Mouse (Mus musculus) myocyte (in vitro differentiated cells): ENCODE measurements around the gene H2afz. TPM values are rescaled to one million over a fixed set of nuclear protein-coding genes. Genes with fewer than 3 reads are reported as not detected.

Experiments
- H3K27me3 ChIP-seq: one replicate; pipeline ENCODE4 v1.6.1; 2011; ENCODE audit not compliant: control insufficient read depth, insufficient read depth, insufficient read length
- H3K36me3 ChIP-seq: one replicate; pipeline ENCODE4 v1.6.1; 2011; ENCODE audit not compliant: control insufficient read depth, insufficient read depth
- H3K4me2 ChIP-seq: one replicate; pipeline ENCODE4 v1.6.1; 2011; ENCODE audit warnings: low read depth, control low read depth
- H3K4me3 ChIP-seq: one replicate; pipeline ENCODE4 v1.5.1; 2011; ENCODE audit warnings: mild to moderate bottlenecking, control low read depth, moderate library complexity
- H3K79me2 ChIP-seq: one replicate; pipeline ENCODE4 v1.6.1; 2011; ENCODE audit not compliant: control insufficient read depth, insufficient read depth
- H3ac ChIP-seq: one replicate; pipeline ENCODE4 v1.6.1; 2011; ENCODE audit not compliant: control insufficient read depth, insufficient read length
- CEBPB ChIP-seq: IDR thresholded peaks from 2 replicates; pipeline ENCODE4 v1.6.1; 2011; ENCODE audit warnings: mild to moderate bottlenecking, moderate library complexity; ENCODE audit not compliant: poor library complexity, insufficient read depth, severe bottlenecking
- E2F4 ChIP-seq: IDR thresholded peaks from one replicate; pipeline ENCODE4 v1.6.1; 2011; ENCODE audit warnings: mild to moderate bottlenecking, control low read depth, moderate library complexity; ENCODE audit not compliant: insufficient read depth
- MAX ChIP-seq: IDR thresholded peaks from one replicate; pipeline ENCODE4 v1.6.1; 2011; ENCODE audit warnings: low read depth, mild to moderate bottlenecking, control low read depth
- MYOD1 ChIP-seq, 3 experiments: IDR thresholded peaks; one replicate each; pipeline ENCODE4 v1.6.1; 2011; ENCODE audit warnings: control low read depth in 2 of 3, low read depth in 2 of 3, mild to moderate bottlenecking in 2 of 3, moderate library complexity in 1 of 3; ENCODE audit not compliant: insufficient read length in 2 of 3, control insufficient read depth in 1 of 3
- MYOG ChIP-seq, 3 experiments: IDR thresholded peaks; one replicate each; pipeline ENCODE4 v1.6.1; 2011; ENCODE audit warnings: control low read depth in 2 of 3, low read depth in 2 of 3, mild to moderate bottlenecking in 2 of 3; ENCODE audit not compliant: insufficient read length in 2 of 3, control insufficient read depth in 1 of 3, insufficient read depth in 1 of 3
- POLR2A ChIP-seq: IDR thresholded peaks from one replicate; pipeline ENCODE4 v1.6.1; 2011; ENCODE audit warnings: low read depth, mild to moderate bottlenecking, control low read depth, moderate library complexity; ENCODE audit not compliant: insufficient read length
- POLR2AphosphoS2 ChIP-seq: IDR thresholded peaks from one replicate; pipeline ENCODE4 v1.6.1; 2011; ENCODE audit warnings: low read depth, control low read depth; ENCODE audit not compliant: insufficient read length
- REST ChIP-seq: IDR thresholded peaks from one replicate; pipeline ENCODE4 v1.6.1; 2011; ENCODE audit warnings: mild to moderate bottlenecking, control low read depth, moderate library complexity; ENCODE audit not compliant: insufficient read depth, insufficient read length
- SRF ChIP-seq: IDR thresholded peaks from one replicate; pipeline ENCODE4 v1.6.1; 2011; ENCODE audit warnings: low read depth; ENCODE audit not compliant: control insufficient read depth, insufficient read length
- TCF12 ChIP-seq: IDR thresholded peaks from one replicate; pipeline ENCODE4 v1.6.1; 2011; ENCODE audit warnings: mild to moderate bottlenecking, control low read depth; ENCODE audit not compliant: poor library complexity, insufficient read depth, severe bottlenecking
- TCF3 ChIP-seq: IDR thresholded peaks from one replicate; pipeline ENCODE4 v1.6.1; 2011; ENCODE audit warnings: low read depth, control low read depth; ENCODE audit not compliant: insufficient read length
- USF1 ChIP-seq: IDR thresholded peaks from one replicate; pipeline ENCODE4 v1.6.1; 2011; ENCODE audit warnings: low read depth, mild to moderate bottlenecking, control low read depth, moderate library complexity
- polyA plus RNA-seq: library from polyadenylated mRNA; unstranded; fragments of >200 nt; fragmentation: generic; extraction: Trizol; gene quantifications from one replicate; pipeline ENCODE4 v1.2.1, GENCODE M21; 2012; ENCODE audit warnings: missing spikeins

The H2afz gene
- 1,333 TPM for polyA plus RNA-seq

DNA sequence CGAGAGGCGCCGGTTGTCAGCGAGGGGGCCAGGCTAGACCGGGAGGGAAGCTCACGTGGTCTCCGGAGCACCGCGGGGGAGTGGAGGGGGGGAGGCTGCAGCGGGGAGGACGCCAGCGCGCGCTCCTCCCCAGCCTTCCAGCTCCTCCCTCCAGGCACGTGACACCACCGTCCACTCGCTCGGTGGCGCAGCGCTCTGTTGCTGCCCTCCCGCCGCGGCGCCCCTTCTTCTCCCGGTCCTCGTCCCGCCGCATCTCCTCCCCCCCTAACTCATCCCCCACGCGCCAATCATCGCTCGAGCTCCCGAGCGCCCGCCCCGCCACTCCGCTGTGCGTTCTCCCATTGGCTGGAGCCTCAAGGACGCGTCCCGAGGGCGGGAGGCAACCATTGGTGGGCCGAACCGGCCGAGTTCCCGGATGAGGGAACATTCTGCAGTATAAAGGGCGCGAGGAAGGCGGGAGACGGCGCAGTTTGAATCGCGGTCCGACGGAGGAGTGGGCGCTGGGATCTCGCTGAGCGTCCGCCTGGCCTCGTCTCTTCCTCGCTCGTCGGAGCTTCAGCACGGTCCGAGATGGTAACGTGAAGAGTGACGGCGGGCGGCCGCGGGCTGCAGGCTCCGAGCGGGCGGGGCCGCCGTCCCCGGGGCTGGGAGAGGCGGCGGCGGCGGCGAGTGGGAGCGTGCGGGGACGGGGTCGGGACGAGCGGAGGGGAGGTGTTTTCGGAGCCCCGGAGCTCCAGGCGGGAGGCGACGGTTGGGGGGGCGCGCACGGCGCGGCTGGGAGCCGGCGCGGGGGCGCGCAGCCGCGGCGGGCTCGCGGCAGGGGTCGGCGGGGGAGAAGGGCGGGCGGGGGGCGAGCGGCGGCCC, at the start of gene H2afz:
H2afz (plus strand) TSS at position 364 of the 864 bp plus-strand sequence.
- Histone ChIP-seq H3K4me2 (peak within 1 kb of the TSS; percentile 77), H3K27me3 (no peaks in the 10 kb centered on the region), H3K79me2 (peaks cover 15% of the 10 kb centered on the region), H3K4me3 (peak within 1 kb of the TSS; percentile 67), H3ac (peak within 1 kb of the TSS; percentile 84), H3K36me3 (peaks cover 10% of the 10 kb centered on the region)
- TF ChIP-seq POLR2A (peak; percentile 72), TCF3 (no peak), MYOG (IDR thresholded peaks at IDR 0.05; ENCODE audit: control insufficient read depth in 1 of 3, insufficient read depth in 1 of 3, insufficient read length in 2 of 3, low read depth in 2 of 3) (peak in 1 of 3 experiments; percentile 39), TCF12 (no peak), SRF (no peak), E2F4 (peak; percentile 91), USF1 (peak; percentile 84), MYOD1 (IDR thresholded peaks at IDR 0.05; ENCODE audit: control insufficient read depth in 1 of 3, insufficient read length in 2 of 3, low read depth in 2 of 3) (peak in 1 of 3 experiments; percentile 15), REST (no peak), POLR2AphosphoS2 (peak; percentile 83)

DNA sequence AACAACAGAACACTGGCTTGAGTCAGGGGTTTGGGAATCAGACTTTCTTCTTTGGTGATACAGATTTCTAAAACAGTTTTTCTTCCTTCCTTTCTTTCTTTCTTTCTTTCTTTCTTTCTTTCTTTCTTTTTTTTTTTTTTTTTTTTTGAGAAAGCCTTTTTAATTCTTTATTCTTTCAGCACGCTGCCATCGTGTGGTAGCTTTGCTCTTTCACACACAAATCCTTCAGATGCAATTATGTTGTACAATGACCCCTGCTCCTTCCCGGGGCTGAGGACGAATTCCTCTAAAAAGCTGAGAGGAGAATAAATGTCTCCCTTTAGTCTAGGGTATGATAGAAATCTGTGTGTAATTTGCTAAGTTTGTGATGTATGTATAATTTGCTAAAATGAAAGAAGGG, 45.6 kb upstream of the H2afz start:
- H3K27me3 ChIP-seq, result no peaks in the 10 kb centered on the region
- no peak overlapping the region for H3K4me2 ChIP-seq
- no peak overlapping the region for H3ac ChIP-seq
- TF ChIP-seq CEBPB (no peak), MAX (no peak), E2F4 (no peak)
- no peaks in the 10 kb centered on the region for H3K36me3 ChIP-seq
- H3K79me2 ChIP-seq, result no peaks in the 10 kb centered on the region
- H3K4me3 ChIP-seq, result no peak overlapping the region

DNA sequence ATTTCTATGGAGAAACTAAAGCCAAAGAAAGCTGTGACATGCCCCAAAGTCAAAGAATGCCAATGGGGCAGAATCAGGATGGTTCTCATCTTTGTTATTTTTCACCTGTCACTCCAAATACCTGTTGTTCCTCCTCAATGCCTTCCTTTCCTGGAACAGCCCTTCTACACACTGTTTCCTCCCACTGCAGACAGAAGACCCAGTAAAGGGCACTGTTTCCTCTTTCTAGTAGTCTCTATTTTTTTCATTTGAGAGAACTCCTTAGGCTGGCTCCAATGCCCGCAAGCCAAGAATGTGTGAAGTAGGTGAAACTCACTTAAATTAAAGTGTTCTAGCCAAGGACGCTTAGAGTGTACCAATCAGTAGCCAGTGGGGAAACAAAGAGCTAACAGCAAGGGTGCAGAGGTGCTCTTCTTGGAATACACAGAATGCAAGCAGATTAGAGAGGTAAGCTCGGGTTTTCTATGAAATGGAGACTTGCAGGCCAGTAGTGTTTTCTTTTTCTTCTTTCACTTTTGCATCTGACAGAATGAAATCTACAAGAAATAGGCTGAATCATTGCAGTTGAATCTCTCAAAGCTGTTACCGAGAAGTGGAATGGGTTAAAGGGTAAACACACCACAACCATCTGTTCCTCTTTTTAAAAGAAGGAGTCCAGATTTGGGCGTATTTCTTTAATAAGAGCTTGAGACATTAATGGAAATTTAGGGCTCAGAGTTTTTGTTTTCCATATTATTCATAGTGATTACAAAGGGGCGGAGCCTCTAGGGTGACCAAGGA, 43.4 kb upstream of the H2afz start:
- H3K79me2 ChIP-seq, result no peaks in the 10 kb centered on the region
- no peak for TF ChIP-seq REST
- no peak for TF ChIP-seq TCF12
- no peak for TF ChIP-seq MAX
- TF ChIP-seq CEBPB, result no peak
- no peak for TF ChIP-seq SRF
- no peak for TF ChIP-seq USF1
- TF ChIP-seq TCF3, result no peak
- no peak for TF ChIP-seq MYOD1 (IDR thresholded peaks at IDR 0.05; ENCODE audit: control insufficient read depth in 1 of 3, insufficient read length in 2 of 3, low read depth in 2 of 3)
- no peak for TF ChIP-seq POLR2AphosphoS2
- no peaks in the 10 kb centered on the region for H3K27me3 ChIP-seq
- no peak overlapping the region for H3K4me3 ChIP-seq
- H3K4me2 ChIP-seq, result no peak overlapping the region
- no peak overlapping the region for H3ac ChIP-seq
- no peaks in the 10 kb centered on the region for H3K36me3 ChIP-seq

DNA sequence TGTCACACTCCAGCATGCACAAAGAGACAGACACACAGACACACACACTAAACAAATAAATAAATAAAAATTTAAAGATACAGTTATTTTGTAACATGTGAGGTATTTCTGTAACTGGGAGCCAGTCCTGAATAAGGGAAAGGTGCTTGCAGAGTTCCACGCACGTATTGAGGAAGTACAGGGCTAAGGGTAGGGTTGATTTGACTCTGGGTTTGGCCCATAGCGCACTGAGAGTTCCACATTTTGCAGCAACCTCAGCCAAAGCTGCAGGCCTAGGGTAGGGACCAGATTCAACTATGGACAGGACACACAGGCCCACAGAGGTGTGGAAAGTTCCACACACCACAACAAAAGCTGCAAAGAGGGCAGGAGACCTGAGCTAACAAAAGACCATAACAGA, 41.0 kb upstream of the H2afz start:
- Histone ChIP-seq H3K4me2 (no peak overlapping the region), H3K36me3 (no peaks in the 10 kb centered on the region)

DNA sequence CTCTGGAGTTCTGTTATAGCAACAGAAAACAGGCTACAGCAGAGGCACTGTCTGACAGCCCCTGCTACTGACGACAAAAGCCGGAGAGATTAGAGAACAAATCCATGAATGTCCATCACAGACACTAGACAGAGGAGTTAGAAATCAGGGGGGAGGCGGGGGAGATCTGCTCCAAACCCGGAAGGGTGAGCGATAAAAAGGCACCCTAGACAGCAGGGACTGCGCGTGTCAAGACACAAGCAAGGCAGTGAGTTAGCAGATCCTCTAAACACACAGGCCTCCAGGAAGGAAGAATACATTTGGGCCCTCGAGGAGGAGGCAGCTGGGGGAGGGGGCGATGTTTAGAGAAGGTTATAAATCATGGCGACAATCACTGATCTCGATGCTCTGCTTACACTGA, 36.6 kb upstream of the H2afz start:
- H3K36me3 ChIP-seq, result no peaks in the 10 kb centered on the region
- H3K27me3 ChIP-seq, result no peaks in the 10 kb centered on the region
- no peak overlapping the region for H3ac ChIP-seq
- no peak overlapping the region for H3K4me2 ChIP-seq
- no peak overlapping the region for H3K4me3 ChIP-seq
- TF ChIP-seq TCF3 (no peak), POLR2AphosphoS2 (no peak), MAX (no peak), POLR2A (no peak), CEBPB (no peak), TCF12 (no peak), REST (no peak), MYOD1 (IDR thresholded peaks at IDR 0.05; ENCODE audit: control insufficient read depth in 1 of 3, insufficient read length in 2 of 3, low read depth in 2 of 3) (no peak), SRF (no peak), USF1 (no peak), MYOG (IDR thresholded peaks at IDR 0.05; ENCODE audit: control insufficient read depth in 1 of 3, insufficient read depth in 1 of 3, insufficient read length in 2 of 3, low read depth in 2 of 3) (no peak)
- H3K79me2 ChIP-seq, result no peaks in the 10 kb centered on the region

More for the DNA sequence above, 41.0 kb upstream of the H2afz start:
- Histone ChIP-seq H3ac (no peak overlapping the region), H3K79me2 (no peaks in the 10 kb centered on the region), H3K4me3 (no peak overlapping the region), H3K27me3 (no peaks in the 10 kb centered on the region)
- TF ChIP-seq REST (no peak), POLR2AphosphoS2 (no peak), MYOD1 (IDR thresholded peaks at IDR 0.05; ENCODE audit: control insufficient read depth in 1 of 3, insufficient read length in 2 of 3, low read depth in 2 of 3) (no peak), E2F4 (no peak)
